Mouse (Mus musculus) midbrain, postnatal 0 days (tissue): Measurements from ENCODE around the gene Nelfa. TPM values are rescaled to one million over a fixed set of nuclear protein-coding genes. Genes with fewer than 3 reads are reported as not detected.

Experiments
- ATAC-seq: fragments of 200-750 bp; cut with Nextera tagmentation; 2 replicates; pipeline ENCODE4 v1.8.0; 2017; ENCODE audit warnings: moderate number of reproducible peaks, mild to moderate bottlenecking, moderate TSS enrichment, moderate library complexity; ENCODE audit not compliant: low FRiP score
- DNase-seq: peaks from one replicate; pipeline ENCODE4 v3.0.0-alpha.2; 2015; ENCODE audit warnings: low spot score
- H3K27ac ChIP-seq: fragments of 300-500 bp; sonication (generic); 2 replicates; pipeline ENCODE4 v1.5.1; 2014; ENCODE audit warnings: low read depth, mild to moderate bottlenecking, low read length, mixed read lengths
- H3K27me3 ChIP-seq: fragments of 300-500 bp; sonication (generic); 2 replicates; pipeline ENCODE4 v1.6.1; 2014; ENCODE audit warnings: low read length, control low read depth, mixed read lengths; ENCODE audit not compliant: insufficient read depth
- H3K36me3 ChIP-seq: fragments of 300-500 bp; sonication (generic); 2 replicates; pipeline ENCODE4 v1.6.1; 2014; ENCODE audit warnings: low read length, control low read depth, mixed read lengths; ENCODE audit not compliant: insufficient read depth
- H3K4me1 ChIP-seq: fragments of 300-500 bp; sonication (generic); 2 replicates; pipeline ENCODE4 v1.6.1; 2014; ENCODE audit warnings: mild to moderate bottlenecking, control low read depth, antibody characterized with exemption, low read length, mixed read lengths; ENCODE audit not compliant: insufficient read depth
- H3K4me2 ChIP-seq: fragments of 300-500 bp; sonication (generic); 2 replicates; pipeline ENCODE4 v1.6.1; 2014; ENCODE audit warnings: low read depth, mild to moderate bottlenecking, low read length, mixed read lengths; ENCODE audit not compliant: poor library complexity, severe bottlenecking
- H3K4me3 ChIP-seq: fragments of 300-500 bp; sonication (generic); 2 replicates; pipeline ENCODE4 v1.5.1; 2014; ENCODE audit warnings: low read depth, mild to moderate bottlenecking, low read length, moderate library complexity
- H3K9ac ChIP-seq: fragments of 300-500 bp; sonication (generic); replicated peaks from 2 replicates; pipeline ENCODE4 v1.6.1; 2014; ENCODE audit warnings: mild to moderate bottlenecking, low read length, moderate library complexity, mixed read lengths; ENCODE audit not compliant: poor library complexity, severe bottlenecking
- H3K9me3 ChIP-seq: fragments of 300-500 bp; sonication (generic); 2 replicates; pipeline ENCODE4 v1.6.1; 2016; ENCODE audit warnings: low read length, control low read depth
- CTCF ChIP-seq: IDR thresholded peaks from 2 replicates; pipeline ENCODE4 v1.5.1; 2016; ENCODE audit warnings: antibody characterized with exemption, mild to moderate bottlenecking
- WGBS: fragments of 180-500 bp; shearing (Covaris S2); extraction: QIAGEN DNeasy Blood & Tissue Kit; methylation state at CpG from one replicate; pipeline ENCODE4 v1.1.7; 2014; 5-methylcytosine and 5-hydroxymethylcytosine counted together
- polyA plus RNA-seq: library from polyadenylated mRNA; unstranded; fragments of >200 nt; fragmentation: Nextera tagmentation; extraction: Ambion mirVana; gene quantifications from 2 replicates; pipeline ENCODE4 v1.2.1, GENCODE M21; 2015
- total RNA-seq: library from RNA; depleted of rRNA; stranded (reverse); fragments of >200 nt; gene quantifications from 2 replicates; pipeline ENCODE4 v1.2.3, GENCODE M21; 2014

Gene Nelfa
- total and polyA plus RNA-seq, 2 experiments from 2014 or later = 26.1 to 32.5 TPM

GRCm38 (mm10) chr5:33898671-33899070 lies 37.5 kb downstream of the Nelfa start:
- DNase-seq (no peak), ATAC-seq (no peak; the same call in 1 of the 2 replicates)
- H3K9ac ChIP-seq = no peak overlapping the region
- no peaks in the 10 kb centered on the region for H3K27me3 ChIP-seq
- H3K4me1 ChIP-seq = no peaks in the 10 kb centered on the region
- WGBS = 90% methylated on average over 9 of the region's 9 CpGs
- H3K36me3 ChIP-seq = peaks cover 74% of the 10 kb centered on the region
- no peak overlapping the region for H3K4me2 ChIP-seq
- TF ChIP-seq CTCF = no peak
- H3K9me3 ChIP-seq = no peaks in the 10 kb centered on the region
- H3K27ac ChIP-seq = no peak overlapping the region
- H3K4me3 ChIP-seq = no peak overlapping the region

- Histone ChIP-seq H3K4me3 (no peak overlapping the region), H3K4me2 (no peak overlapping the region), H3K9me3 (no peaks in the 10 kb centered on the region), H3K27ac (no peak overlapping the region), H3K9ac (no peak overlapping the region), H3K36me3 (peaks cover 77% of the 10 kb centered on the region), H3K4me1 (no peaks in the 10 kb centered on the region), H3K27me3 (no peaks in the 10 kb centered on the region)
- WGBS = 87% methylated on average over 2 of the region's 2 CpGs
- no peak for DNase-seq
- no peak for TF ChIP-seq CTCF
- ATAC-seq = no peak
Observed at GRCm38 (mm10) chr5:33897158-33897557, 39.1 kb downstream of the Nelfa start.

GRCm38 (mm10) chr5:33895116-33895515 lies 41.1 kb downstream of the Nelfa start:
- Histone ChIP-seq H3K4me3 (no peak overlapping the region), H3K4me1 (no peaks in the 10 kb centered on the region), H3K27ac (no peak overlapping the region), H3K27me3 (no peaks in the 10 kb centered on the region), H3K9me3 (no peaks in the 10 kb centered on the region), H3K36me3 (peaks cover 80% of the 10 kb centered on the region), H3K9ac (no peak overlapping the region), H3K4me2 (no peak overlapping the region)
- 91% methylated on average over 9 of the region's 9 CpGs for WGBS
- ATAC-seq = no peak
- no peak for DNase-seq
- no peak for TF ChIP-seq CTCF

- Histone ChIP-seq H3K9me3 (no peaks in the 10 kb centered on the region), H3K27me3 (no peaks in the 10 kb centered on the region), H3K4me2 (no peak overlapping the region), H3K4me3 (no peak overlapping the region), H3K36me3 (peaks cover 72% of the 10 kb centered on the region), H3K9ac (no peak overlapping the region), H3K4me1 (no peaks in the 10 kb centered on the region), H3K27ac (no peak overlapping the region)
- WGBS = 95% methylated on average over 6 of the region's 6 CpGs
- no peak for TF ChIP-seq CTCF
- no peak for DNase-seq
- no peak for ATAC-seq
Observed at GRCm38 (mm10) chr5:33893406-33893805, 42.8 kb downstream of the Nelfa start.

- ATAC-seq = no peak
- Histone ChIP-seq H3K27ac (no peak overlapping the region), H3K36me3 (peaks cover 55% of the 10 kb centered on the region), H3K4me1 (no peaks in the 10 kb centered on the region), H3K4me3 (no peak overlapping the region), H3K27me3 (no peaks in the 10 kb centered on the region), H3K4me2 (no peak overlapping the region), H3K9me3 (no peaks in the 10 kb centered on the region), H3K9ac (no peak overlapping the region)
- DNase-seq = no peak
- 95% methylated on average over 4 of the region's 4 CpGs for WGBS
- no peak for TF ChIP-seq CTCF
Observed at GRCm38 (mm10) chr5:33881118-33881517, 55.1 kb downstream of the Nelfa start.

GRCm38 (mm10) chr5:33875472-33875871 lies 60.7 kb downstream of the Nelfa start:
- no peaks in the 10 kb centered on the region for H3K27me3 ChIP-seq
- H3K9me3 ChIP-seq = no peaks in the 10 kb centered on the region
- no peak for ATAC-seq
- no peak overlapping the region for H3K4me3 ChIP-seq
- no peak overlapping the region for H3K27ac ChIP-seq
- no peak overlapping the region for H3K4me2 ChIP-seq
- TF ChIP-seq CTCF = no peak
- H3K36me3 ChIP-seq = peaks cover 43% of the 10 kb centered on the region
- H3K9ac ChIP-seq = no peak overlapping the region
- H3K4me1 ChIP-seq = no peaks in the 10 kb centered on the region
- DNase-seq = no peak
- 95% methylated on average over 1 of the region's 1 CpGs for WGBS
